Mouse (Mus musculus) intestine, embryonic 14.5 days (tissue): ENCODE data around the gene Nhp2. TPM values are rescaled to one million over a fixed set of nuclear protein-coding genes. Genes with fewer than 3 reads are reported as not detected.
A peak's percentile ranks its signal among the peaks of the same experiment; 100 is the strongest.
"Not testable (repeated sequence)": the region's sequence is repeated elsewhere in the genome, so short reads cannot be mapped to it uniquely, and the experiment has no call there.

Experiments
- ATAC-seq: fragments of 200-750 bp; cut with Nextera tagmentation; replicated peaks from 2 replicates; pipeline ENCODE4 v1.8.0; 2017; ENCODE audit warnings: low read depth, moderate number of reproducible peaks, moderate TSS enrichment, moderate library complexity; ENCODE audit not compliant: low FRiP score, low TSS enrichment
- DNase-seq: peaks from one replicate; pipeline ENCODE4 v3.0.0-alpha.2; 2018; ENCODE audit warnings: low spot score
- H3K27ac ChIP-seq: fragments of 300-500 bp; sonication (generic); 2 replicates; pipeline ENCODE4 v1.5.1; 2014; ENCODE audit warnings: low read depth, mild to moderate bottlenecking, control low read depth
- H3K27me3 ChIP-seq: fragments of 300-500 bp; sonication (generic); replicated peaks from 2 replicates; pipeline ENCODE4 v1.6.1; 2014; ENCODE audit warnings: low read length, control low read depth; ENCODE audit not compliant: control insufficient read depth, insufficient read depth
- H3K36me3 ChIP-seq: fragments of 300-500 bp; sonication (generic); 2 replicates; pipeline ENCODE4 v1.6.1; 2014; ENCODE audit warnings: low read length, control low read depth; ENCODE audit not compliant: control insufficient read depth, insufficient read depth
- H3K4me1 ChIP-seq: fragments of 300-500 bp; sonication (generic); replicated peaks from 2 replicates; pipeline ENCODE4 v1.6.1; 2014; ENCODE audit warnings: low read length, control low read depth, mixed read lengths; ENCODE audit not compliant: control insufficient read depth, insufficient read depth
- H3K4me2 ChIP-seq: fragments of 300-500 bp; sonication (generic); 2 replicates; pipeline ENCODE4 v1.6.1; 2014; ENCODE audit warnings: low read length
- H3K4me3 ChIP-seq: fragments of 300-500 bp; sonication (generic); 2 replicates; pipeline ENCODE4 v1.5.1; 2014; ENCODE audit warnings: low read depth, low read length, control low read depth, mixed read lengths
- H3K9ac ChIP-seq: fragments of 300-500 bp; sonication (generic); 2 replicates; pipeline ENCODE4 v1.6.1; 2014; ENCODE audit warnings: mild to moderate bottlenecking, low read length
- H3K9me3 ChIP-seq: fragments of 300-500 bp; sonication (generic); 2 replicates; pipeline ENCODE4 v1.6.1; 2016; ENCODE audit warnings: low read length, control low read depth; ENCODE audit not compliant: control insufficient read depth
- whole genome bisulfite sequencing: fragments of 180-500 bp; shearing (Covaris S2); extraction: QIAGEN DNeasy Blood & Tissue Kit; methylation state at CpG from one replicate; pipeline ENCODE4 v1.1.7; 2014; 5-methylcytosine and 5-hydroxymethylcytosine counted together
- polyA plus RNA-seq: library from polyadenylated mRNA; unstranded; fragments of >200 nt; fragmentation: Nextera tagmentation; extraction: Ambion mirVana; gene quantifications from 2 replicates; pipeline ENCODE4 v1.2.1, GENCODE M21; 2014

Gene Nhp2
- polyA plus RNA-seq, 1 experiment from 2014 or later: 226 TPM

DNA sequence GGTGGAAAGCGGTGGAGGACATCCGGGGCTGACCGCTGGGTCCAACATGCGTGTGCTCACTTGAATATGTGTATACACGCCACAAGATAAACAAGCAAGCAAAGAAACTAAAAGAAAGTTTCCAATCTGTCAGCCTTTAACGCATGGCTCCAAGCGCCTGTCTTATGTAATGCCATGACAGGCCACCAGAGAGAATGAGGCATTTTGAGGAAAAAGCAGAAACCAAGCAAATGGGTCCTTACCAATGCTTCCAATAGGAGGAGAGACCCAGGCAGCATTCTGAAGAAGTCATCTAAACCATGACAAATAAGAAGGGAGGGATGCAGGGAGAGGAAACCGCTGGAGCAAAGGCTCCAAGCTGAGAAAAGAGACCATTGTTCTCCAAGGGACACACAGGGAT, 5.3 kb upstream of the Nhp2 start:
- no peak for DNase-seq
- ATAC-seq: no peak
- 70% methylated on average over 8 of the region's 8 CpGs for WGBS
- Histone ChIP-seq H3K4me2 (no peak overlapping the region), H3K27ac (no peak overlapping the region), H3K4me1 (peaks cover 9% of the 10 kb centered on the region; the same call in 1 of the 2 replicates), H3K4me3 (no peak overlapping the region), H3K36me3 (no peaks in the 10 kb centered on the region), H3K9me3 (no peaks in the 10 kb centered on the region), H3K9ac (no peak overlapping the region), H3K27me3 (no peaks in the 10 kb centered on the region)

GRCm38 (mm10) chr11:51615129-51615528, 4.4 kb upstream of the Nhp2 start:
- H3K36me3 ChIP-seq: no peaks in the 10 kb centered on the region
- peak overlapping the region; percentile 36 for H3K4me3 ChIP-seq
- peak overlapping the region; percentile 58 for H3K9ac ChIP-seq
- H3K4me2 ChIP-seq: peak overlapping the region; percentile 76
- peaks cover 10% of the 10 kb centered on the region; the same call in 1 of the 2 replicates for H3K4me1 ChIP-seq
- ATAC-seq (no peak), DNase-seq (no peak)
- H3K27me3 ChIP-seq: no peaks in the 10 kb centered on the region
- H3K9me3 ChIP-seq: no peaks in the 10 kb centered on the region
- peak overlapping the region; percentile 89 for H3K27ac ChIP-seq
- 31% methylated on average over 7 of the region's 7 CpGs for WGBS

- H3K4me3 ChIP-seq: peak overlapping the region; percentile 36
- peaks cover 15% of the 10 kb centered on the region; the same call in 1 of the 2 replicates for H3K4me1 ChIP-seq
- no peaks in the 10 kb centered on the region for H3K9me3 ChIP-seq
- peak; percentile 55 for ATAC-seq
- no peaks in the 10 kb centered on the region for H3K36me3 ChIP-seq
- peak overlapping the region; percentile 89 for H3K27ac ChIP-seq
- H3K4me2 ChIP-seq: peak overlapping the region; percentile 76
- peak; percentile 83 for DNase-seq
- 4% methylated on average over 14 of the region's 14 CpGs for WGBS
- H3K9ac ChIP-seq: peak overlapping the region; percentile 58
- no peaks in the 10 kb centered on the region for H3K27me3 ChIP-seq
These were observed 3.9 kb upstream of the Nhp2 start for GRCm38 (mm10) chr11:51615601-51616000.

DNA sequence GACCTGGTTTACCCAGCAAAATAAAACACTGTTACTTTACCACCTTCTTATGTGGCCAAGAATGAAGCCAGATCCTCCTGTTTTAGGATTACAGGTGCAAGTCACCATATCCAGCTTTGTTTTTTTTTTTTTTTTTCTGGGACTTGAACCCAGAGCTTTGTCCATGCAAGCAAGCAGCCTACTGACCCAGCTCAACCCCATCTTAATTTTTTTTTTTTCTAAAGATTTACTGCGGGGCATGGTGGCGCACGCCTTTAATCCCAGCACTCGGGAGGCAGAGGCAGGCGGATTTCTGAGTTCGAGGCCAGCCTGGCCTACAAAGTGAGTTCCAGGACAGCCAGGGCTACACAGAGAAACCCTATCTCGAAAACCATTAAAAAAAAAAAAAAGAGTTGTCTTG, 3.4 kb upstream of the Nhp2 start:
- DNase-seq, ATAC-seq, H3K36me3 ChIP-seq, H3K9me3 ChIP-seq, H3K27me3 ChIP-seq: not testable (repeated sequence)
- Histone ChIP-seq H3K27ac (peak overlapping the region; percentile 89; the same call in 1 of the 2 replicates), H3K4me1 (peaks cover 18% of the 10 kb centered on the region; the same call in 1 of the 2 replicates), H3K4me3 (peak overlapping the region; percentile 36), H3K9ac (peak overlapping the region; percentile 58; the same call in 1 of the 2 replicates), H3K4me2 (peak overlapping the region; percentile 76)
- 91% methylated on average over 7 of the region's 7 CpGs for WGBS

DNA sequence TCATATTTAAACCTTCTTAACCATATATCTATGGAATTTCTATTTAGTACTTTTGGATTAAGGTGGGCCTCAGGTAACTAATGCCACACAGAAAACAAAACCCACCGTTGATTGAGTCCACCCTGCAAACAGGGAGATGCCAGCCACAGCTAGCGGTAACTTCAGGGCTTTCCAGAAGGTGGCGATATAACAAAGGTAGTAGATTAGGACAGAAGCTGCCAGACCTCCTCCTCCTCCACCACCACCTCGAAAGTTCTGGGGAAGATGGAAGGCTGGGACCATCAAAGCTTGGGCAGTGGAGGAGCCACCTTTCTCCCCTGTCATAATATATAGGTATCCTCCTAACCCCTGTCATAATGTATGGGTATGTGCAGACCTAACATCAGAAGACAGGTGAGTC, 1.8 kb upstream of the Nhp2 start:
- WGBS: 6% methylated on average over 4 of the region's 4 CpGs
- H3K4me2 ChIP-seq: no peak overlapping the region
- H3K36me3 ChIP-seq: peaks cover 12% of the 10 kb centered on the region
- ATAC-seq (no peak), DNase-seq (peak; percentile 83)
- no peak overlapping the region for H3K27ac ChIP-seq
- no peaks in the 10 kb centered on the region for H3K9me3 ChIP-seq
- peaks cover 18% of the 10 kb centered on the region; the same call in 1 of the 2 replicates for H3K4me1 ChIP-seq
- no peak overlapping the region for H3K9ac ChIP-seq
- no peak overlapping the region for H3K4me3 ChIP-seq
- H3K27me3 ChIP-seq: no peaks in the 10 kb centered on the region

DNA sequence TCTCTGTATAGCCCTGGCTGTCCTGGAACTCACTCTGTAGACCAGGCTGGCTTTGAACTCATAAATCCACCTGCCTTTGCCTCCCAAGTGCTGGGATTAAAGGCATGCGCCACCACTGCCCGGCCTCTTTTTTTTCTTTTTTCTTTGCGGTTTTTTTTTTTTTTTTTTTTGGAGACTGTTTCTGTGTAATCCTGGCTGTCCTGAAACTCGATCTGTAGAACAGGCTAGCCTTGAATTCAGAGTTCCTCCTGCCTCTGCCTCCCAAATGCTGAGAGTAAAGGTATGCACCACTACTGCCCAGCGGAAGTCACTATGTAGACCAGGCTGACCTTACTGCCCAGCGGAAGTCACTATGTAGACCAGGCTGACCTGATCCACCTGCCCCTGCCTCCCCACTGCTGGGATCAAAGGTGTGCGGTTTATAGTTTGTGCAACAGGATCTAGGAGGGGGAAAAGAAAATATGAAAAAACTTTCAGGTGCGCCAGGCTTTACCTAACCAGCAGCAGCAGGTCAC, 584 bp upstream of the Nhp2 start:
- Histone ChIP-seq H3K4me1 (peaks cover 18% of the 10 kb centered on the region; the same call in 1 of the 2 replicates), H3K4me2 (peak overlapping the region; percentile 85), H3K27ac (no peak overlapping the region), H3K9me3 (no peaks in the 10 kb centered on the region), H3K9ac (no peak overlapping the region), H3K27me3 (no peaks in the 10 kb centered on the region), H3K4me3 (peak overlapping the region; percentile 95), H3K36me3 (peaks cover 25% of the 10 kb centered on the region)
- ATAC-seq: peak; percentile 33
- WGBS: 55% methylated on average over 8 of the region's 8 CpGs
- DNase-seq: no peak

DNA sequence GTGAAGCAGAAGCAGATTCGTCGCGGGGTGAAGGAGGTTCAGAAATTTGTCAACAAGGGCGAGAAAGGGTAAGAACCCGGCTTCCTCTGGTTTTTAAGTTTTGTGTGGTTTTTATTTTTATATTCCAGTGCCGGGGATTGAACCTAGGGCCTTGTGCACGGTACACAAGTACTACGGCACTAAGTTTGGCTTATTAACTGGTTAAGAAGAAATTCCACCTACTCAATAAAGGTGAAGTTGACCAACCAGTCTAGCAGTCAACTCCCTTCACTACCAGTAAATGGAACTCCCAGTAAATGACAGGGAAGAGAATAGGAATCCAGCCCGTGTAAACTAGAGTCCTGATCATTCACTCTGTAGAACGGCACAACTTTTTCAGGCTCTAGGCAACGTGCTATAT, 549 bp downstream of the Nhp2 start:
- H3K4me2 ChIP-seq: peak overlapping the region; percentile 85
- H3K9me3 ChIP-seq: no peaks in the 10 kb centered on the region
- H3K36me3 ChIP-seq: peaks cover 36% of the 10 kb centered on the region
- H3K9ac ChIP-seq: peak overlapping the region; percentile 87
- ATAC-seq: no peak
- WGBS: 1% methylated on average over 11 of the region's 11 CpGs
- H3K4me1 ChIP-seq: peaks cover 14% of the 10 kb centered on the region; the same call in 1 of the 2 replicates
- H3K27me3 ChIP-seq: no peaks in the 10 kb centered on the region
- H3K27ac ChIP-seq: peak overlapping the region; percentile 71
- DNase-seq: no peak
- H3K4me3 ChIP-seq: peak overlapping the region; percentile 95

- Histone ChIP-seq H3K27me3 (no peaks in the 10 kb centered on the region), H3K9ac (no peak overlapping the region), H3K27ac (no peak overlapping the region), H3K4me1 (0 out of 2 replicates have a peak, but pooled peaks cover 9% of the 10 kb centered on the region), H3K4me2 (no peak overlapping the region), H3K9me3 (no peaks in the 10 kb centered on the region), H3K36me3 (peaks cover 52% of the 10 kb centered on the region), H3K4me3 (no peak overlapping the region)
- 94% methylated on average over 2 of the region's 2 CpGs for WGBS
- DNase-seq (no peak), ATAC-seq (no peak)
These were observed 2.2 kb downstream of the Nhp2 start for GRCm38 (mm10) chr11:51621776-51622175.

- H3K27me3 ChIP-seq: no peaks in the 10 kb centered on the region
- no peak for DNase-seq
- H3K4me2 ChIP-seq: no peak overlapping the region
- H3K9ac ChIP-seq: no peak overlapping the region
- no peak overlapping the region for H3K4me3 ChIP-seq
- ATAC-seq: no peak
- H3K9me3 ChIP-seq: no peaks in the 10 kb centered on the region
- WGBS: 83% methylated on average over 7 of the region's 7 CpGs
- no peak overlapping the region for H3K27ac ChIP-seq
- H3K36me3 ChIP-seq: peaks cover 63% of the 10 kb centered on the region
- 0 out of 2 replicates have a peak, but pooled peaks cover 9% of the 10 kb centered on the region for H3K4me1 ChIP-seq
These were observed 3.5 kb downstream of the Nhp2 start for GRCm38 (mm10) chr11:51622971-51623491.
